ENCODE assay signal across 20 mouse cellular contexts in genomic region chr14:61367290-61367689, GRCm38 (mm10). TPM values are rescaled to one million over a fixed set of nuclear protein-coding genes. Genes with fewer than 3 reads are reported as not detected.
A peak's percentile ranks its signal among the peaks of the same experiment; 100 is the strongest.
DNase-seq lines count a peak whose midpoint lies in the region; TF ChIP-seq lines count a peak whose summit lies in the region.
"Had no signal": no experiment of that assay in that cellular context is flagged by ENCODE, and none has a peak within 500 bp of the region (broad histone marks: within the 10 kb centered on the region; RNA-seq: fewer than 3 reads in every experiment).

No protein-coding gene starts in this region.

- TF ChIP-seq CTCF in brain, embryonic 14.5 days (IDR thresholded peaks at IDR 0.05; ENCODE audit: borderline replicate concordance, extremely low read depth, insufficient read depth, insufficient read length), result no peak

- TF ChIP-seq POLR2A in brain, embryonic 14.5 days (IDR thresholded peaks at IDR 0.05; ENCODE audit: borderline replicate concordance, extremely low read depth, insufficient read depth, insufficient read length, poor library complexity, severe bottlenecking), result no peak

- peak; percentile 17 to 38 for DNase-seq in cerebellum, postnatal 36 days
- no peak for DNase-seq in cerebellum, adult 11-12 months
- DNase-seq in frontal cortex, adult 2 months (ENCODE audit: extremely low spot score in 1 of 2, low spot score in 1 of 2), result peak; percentile 12 to 34
- DNase-seq in frontal cortex, postnatal 10 days (ENCODE audit: low spot score in 2 of 2), result no peak
- DNase-seq in MN1 (ENCODE audit: low spot score), result peak; percentile 19
- peak; percentile 47 for DNase-seq in brain, embryonic 14.5 days (ENCODE audit: low read depth)
- DNase-seq in lung, postnatal 25 days (ENCODE audit: low spot score), result no peak
- DNase-seq: adrenal gland, adult 2 months; B cell, adult 2 months; gastrocnemius, postnatal 10 days; heart, postnatal 4 days; kidney, adult 9 months; kidney, postnatal 25 days; liver, embryonic 13.5 days; lung, adult 2 months; lung, postnatal 14 days; right cerebral cortex, postnatal 25 days; spleen, adult 18-20 months; thymus, postnatal 14 days had no signal

RNA-seq across cellular contexts. Expression of gene Ebpl, which starts 7.1 kb away (rescaled TPM):
- 4.0 TPM in 2 replicates for polyA plus RNA-seq in frontal cortex, adult 2 months (2012; rRNA removed)
- 4.2 and 4.5 TPM in 2 replicates for polyA plus RNA-seq in brain, embryonic 14.5 days (2012; rRNA removed)

RNA-seq across cellular contexts. Expression of gene Arl11, which starts 57.7 kb away (rescaled TPM):
- polyA plus RNA-seq in frontal cortex, adult 2 months (2012; rRNA removed), result 0.92 and 1.2 TPM in 2 replicates
- polyA plus RNA-seq in brain, embryonic 14.5 days (2012; rRNA removed), result 0.40 and 0.42 TPM in 2 replicates
- polyA plus RNA-seq: G1E had no signal

Comparison
In these comparisons a context has a peak if more than half of its experiments do, and no peak if none do; other contexts are left out.
1. DNase-seq: peak in cerebellum, postnatal 36 days (2 of 2), frontal cortex, adult 2 months (2 of 2), MN1 (single experiment) and brain, embryonic 14.5 days (single experiment); none in cerebellum, adult 11-12 months (single experiment), frontal cortex, postnatal 10 days (0 of 2) and lung, postnatal 25 days (single experiment).